Mouse (Mus musculus): Measurements from ENCODE around the gene Rasgrp1. TPM values are rescaled to one million over a fixed set of nuclear protein-coding genes. Genes with fewer than 3 reads are reported as not detected.

Gene Rasgrp1
- polyA plus RNA-seq, 1 experiment = 1.7 TPM

- 47% methylated on average over 5 of the region's 5 CpGs for WGBS
- no peak for DNase-seq (ENCODE audit: low read depth, low spot score)
These were observed 5.7 kb downstream of the Rasgrp1 start for GRCm38 (mm10) chr2:117336946-117337665.

GRCm38 (mm10) chr2:117335552-117336188, 7.1 kb downstream of the Rasgrp1 start:
- DNase-seq (ENCODE audit: low read depth, low spot score) = no peak
- WGBS = 29% methylated on average over 4 of the region's 4 CpGs

- 39% methylated on average over 5 of the region's 5 CpGs for WGBS
These were observed 11.2 kb downstream of the Rasgrp1 start for GRCm38 (mm10) chr2:117331634-117332033.

GRCm38 (mm10) chr2:117328521-117329285, 14.1 kb downstream of the Rasgrp1 start:
- DNase-seq (ENCODE audit: low read depth, low spot score) = no peak
- 68% methylated on average over 9 of the region's 9 CpGs for WGBS

More at GRCm38 (mm10) chr2:117331634-117332033, 11.2 kb downstream of the Rasgrp1 start:
- DNase-seq (ENCODE audit: low read depth, low spot score) = no peak

- WGBS = 83% methylated on average over 8 of the region's 8 CpGs
- DNase-seq (ENCODE audit: low read depth, low spot score) = no peak
These were observed 20.4 kb downstream of the Rasgrp1 start for GRCm38 (mm10) chr2:117322399-117322798.

- DNase-seq (ENCODE audit: low read depth, low spot score) = no peak
- WGBS = 72% methylated on average over 3 of the region's 3 CpGs
These were observed 21.6 kb downstream of the Rasgrp1 start for GRCm38 (mm10) chr2:117321231-117321630.

GRCm38 (mm10) chr2:117318991-117319390, 23.8 kb downstream of the Rasgrp1 start:
- 81% methylated on average over 3 of the region's 3 CpGs for WGBS
- DNase-seq (ENCODE audit: low read depth, low spot score) = no peak

- 81% methylated on average over 5 of the region's 5 CpGs for WGBS
- no peak for DNase-seq (ENCODE audit: low read depth, low spot score)
These were observed 29.1 kb downstream of the Rasgrp1 start for GRCm38 (mm10) chr2:117313586-117314235.

- 71% methylated on average over 7 of the region's 7 CpGs for WGBS
- DNase-seq (ENCODE audit: low read depth, low spot score) = no peak
These were observed 30.3 kb downstream of the Rasgrp1 start for GRCm38 (mm10) chr2:117312441-117312895.

- WGBS = 63% methylated on average over 2 of the region's 2 CpGs
- no peak for DNase-seq (ENCODE audit: low read depth, low spot score)
These were observed 30.8 kb downstream of the Rasgrp1 start for GRCm38 (mm10) chr2:117312030-117312429.

- 74% methylated on average over 1 of the region's 1 CpGs for WGBS
- DNase-seq (ENCODE audit: low read depth, low spot score) = no peak
These were observed 31.5 kb downstream of the Rasgrp1 start for GRCm38 (mm10) chr2:117311349-117311748.

- WGBS = 77% methylated on average over 2 of the region's 2 CpGs
- no peak for DNase-seq (ENCODE audit: low read depth, low spot score)
These were observed 33.8 kb downstream of the Rasgrp1 start for GRCm38 (mm10) chr2:117309046-117309445.

GRCm38 (mm10) chr2:117307959-117308358, 34.8 kb downstream of the Rasgrp1 start:
- 85% methylated on average over 3 of the region's 3 CpGs for WGBS
- DNase-seq (ENCODE audit: low read depth, low spot score) = no peak

- DNase-seq (ENCODE audit: low read depth, low spot score) = no peak
- WGBS = 87% methylated on average over 5 of the region's 5 CpGs
These were observed 37.9 kb downstream of the Rasgrp1 start for GRCm38 (mm10) chr2:117304941-117305340.

GRCm38 (mm10) chr2:117303391-117304350, 39.1 kb downstream of the Rasgrp1 start:
- WGBS = 73% methylated on average over 12 of the region's 12 CpGs
- DNase-seq (ENCODE audit: low read depth, low spot score) = no peak

GRCm38 (mm10) chr2:117299596-117300448, 43.0 kb downstream of the Rasgrp1 start:
- 85% methylated on average over 16 of the region's 16 CpGs for WGBS
- no peak for DNase-seq (ENCODE audit: low read depth, low spot score)

- 89% methylated on average over 7 of the region's 7 CpGs for WGBS
- DNase-seq (ENCODE audit: low read depth, low spot score) = no peak
These were observed 54.5 kb downstream of the Rasgrp1 start for GRCm38 (mm10) chr2:117288291-117288690.
